Mouse (Mus musculus) megakaryocyte, embryonic 14.5 days (primary cell): ENCODE results near the gene Fars2. TPM values are rescaled to one million over a fixed set of nuclear protein-coding genes. Genes with fewer than 3 reads are reported as not detected.
"Not testable (repeated sequence)": the region's sequence is repeated elsewhere in the genome, so short reads cannot be mapped to it uniquely, and the experiment has no call there.

Experiments
- H3K27me3 ChIP-seq: replicated peaks from 2 replicates; pipeline ENCODE3; 2012; ENCODE audit warnings: inconsistent platforms
- H3K36me3 ChIP-seq: replicated peaks from 2 replicates; pipeline ENCODE3; 2012; ENCODE audit warnings: low read length, inconsistent platforms, mixed read lengths
- H3K4me1 ChIP-seq: 2 replicates; pipeline ENCODE4 v1.6.1; 2012; ENCODE audit warnings: inconsistent platforms
- H3K4me3 ChIP-seq: replicated peaks from 2 replicates; pipeline ENCODE3; 2012; ENCODE audit warnings: moderate library complexity, mild to moderate bottlenecking, inconsistent platforms
- H3K9me3 ChIP-seq: 2 replicates; pipeline ENCODE4 v1.6.1; 2012; ENCODE audit warnings: inconsistent platforms
- FLI1 ChIP-seq: IDR thresholded peaks from 2 replicates; pipeline ENCODE4 v1.6.1; 2012; ENCODE audit warnings: low read length, inconsistent platforms, mixed read lengths
- GATA1 ChIP-seq: IDR thresholded peaks from 3 replicates; pipeline ENCODE4 v1.6.1; 2012; ENCODE audit warnings: mixed read lengths, low read length, inconsistent platforms, borderline replicate concordance
- polyA plus RNA-seq: library from polyadenylated mRNA; stranded (reverse); fragments of >175 nt; gene quantifications from 2 replicates; pipeline ENCODE4 v1.2.3, GENCODE M21; 2012; ENCODE audit warnings: low replicate concordance; ENCODE audit not compliant: insufficient read depth

Gene Fars2
- polyA plus RNA-seq, 1 experiment = 34.4 TPM

GRCm38 (mm10) chr13:36430420-36431114 lies 313.4 kb downstream of the Fars2 start:
- TF ChIP-seq GATA1 (no peak), FLI1 (no peak)
- Histone ChIP-seq H3K4me3 (no peak overlapping the region), H3K27me3 (no peaks in the 10 kb centered on the region), H3K36me3 (no peaks in the 10 kb centered on the region), H3K4me1 (no peaks in the 10 kb centered on the region), H3K9me3 (peaks cover 2% of the 10 kb centered on the region; the same call in 1 of the 2 replicates)

- TF ChIP-seq FLI1 (no peak), GATA1 (no peak)
- no peaks in the 10 kb centered on the region for H3K36me3 ChIP-seq
Observed at GRCm38 (mm10) chr13:36431974-36432518, 314.8 kb downstream of the Fars2 start.

GRCm38 (mm10) chr13:36444748-36445423 lies 327.7 kb downstream of the Fars2 start:
- Histone ChIP-seq H3K27me3 (no peaks in the 10 kb centered on the region), H3K4me3 (no peak overlapping the region), H3K9me3 (peaks cover 31% of the 10 kb centered on the region; the same call in 1 of the 2 replicates), H3K36me3 (no peaks in the 10 kb centered on the region), H3K4me1 (no peaks in the 10 kb centered on the region)
- TF ChIP-seq GATA1 = no peak
- no peak for TF ChIP-seq FLI1

More at GRCm38 (mm10) chr13:36431974-36432518, 314.8 kb downstream of the Fars2 start:
- no peaks in the 10 kb centered on the region for H3K9me3 ChIP-seq
- H3K27me3 ChIP-seq = no peaks in the 10 kb centered on the region
- H3K4me3 ChIP-seq = no peak overlapping the region
- H3K4me1 ChIP-seq = no peaks in the 10 kb centered on the region

- TF ChIP-seq GATA1 = no peak
- no peaks in the 10 kb centered on the region for H3K27me3 ChIP-seq
- H3K9me3 ChIP-seq = peaks cover 20% of the 10 kb centered on the region; the same call in 1 of the 2 replicates
- H3K36me3 ChIP-seq = no peaks in the 10 kb centered on the region
- H3K4me3 ChIP-seq = no peak overlapping the region
- H3K4me1 ChIP-seq = no peaks in the 10 kb centered on the region
Observed at GRCm38 (mm10) chr13:36447947-36448346, 330.7 kb downstream of the Fars2 start.

GRCm38 (mm10) chr13:36448565-36448964 lies 331.4 kb downstream of the Fars2 start:
- Histone ChIP-seq H3K4me3 (no peak overlapping the region), H3K4me1 (no peaks in the 10 kb centered on the region), H3K9me3 (peaks cover 20% of the 10 kb centered on the region; the same call in 1 of the 2 replicates), H3K36me3 (no peaks in the 10 kb centered on the region), H3K27me3 (no peaks in the 10 kb centered on the region)
- TF ChIP-seq GATA1 = no peak
- no peak for TF ChIP-seq FLI1

GRCm38 (mm10) chr13:36451437-36451836 lies 334.2 kb downstream of the Fars2 start:
- H3K4me3 ChIP-seq = no peak overlapping the region
- H3K9me3 ChIP-seq = peaks cover 4% of the 10 kb centered on the region; the same call in 1 of the 2 replicates
- H3K4me1 ChIP-seq = no peaks in the 10 kb centered on the region
- H3K27me3 ChIP-seq = no peaks in the 10 kb centered on the region
- no peaks in the 10 kb centered on the region for H3K36me3 ChIP-seq
- TF ChIP-seq GATA1 (no peak), FLI1 (no peak)

- Histone ChIP-seq H3K27me3 (peaks cover 2% of the 10 kb centered on the region), H3K4me1 (peaks cover 10% of the 10 kb centered on the region), H3K4me3 (no peak overlapping the region), H3K9me3 (no peaks in the 10 kb centered on the region), H3K36me3 (no peaks in the 10 kb centered on the region)
- TF ChIP-seq GATA1 (no peak), FLI1 (no peak)
Observed at GRCm38 (mm10) chr13:36460473-36460872, 343.3 kb downstream of the Fars2 start.

- Histone ChIP-seq H3K27me3 (peaks cover 2% of the 10 kb centered on the region), H3K4me3 (no peak overlapping the region), H3K9me3 (no peaks in the 10 kb centered on the region), H3K36me3 (no peaks in the 10 kb centered on the region), H3K4me1 (peaks cover 10% of the 10 kb centered on the region)
- TF ChIP-seq FLI1 = no peak
- no peak for TF ChIP-seq GATA1
Observed at GRCm38 (mm10) chr13:36463669-36464068, 346.5 kb downstream of the Fars2 start.

- not testable (repeated sequence) for H3K36me3 ChIP-seq, H3K27me3 ChIP-seq, H3K4me1 ChIP-seq, H3K9me3 ChIP-seq, H3K4me3 ChIP-seq
Observed at GRCm38 (mm10) chr13:36466076-36466475, 348.9 kb downstream of the Fars2 start.

GRCm38 (mm10) chr13:36466515-36466921 lies 349.3 kb downstream of the Fars2 start:
- no peak for TF ChIP-seq GATA1
- no peak for TF ChIP-seq FLI1
- H3K4me1 ChIP-seq = peaks cover 7% of the 10 kb centered on the region

More at GRCm38 (mm10) chr13:36466515-36466921, 349.3 kb downstream of the Fars2 start:
- Histone ChIP-seq H3K4me3 (no peak overlapping the region), H3K36me3 (no peaks in the 10 kb centered on the region), H3K27me3 (peaks cover 2% of the 10 kb centered on the region), H3K9me3 (no peaks in the 10 kb centered on the region)
